22 mouse cellular contexts compared by ENCODE assay signal in the genomic region with DNA sequence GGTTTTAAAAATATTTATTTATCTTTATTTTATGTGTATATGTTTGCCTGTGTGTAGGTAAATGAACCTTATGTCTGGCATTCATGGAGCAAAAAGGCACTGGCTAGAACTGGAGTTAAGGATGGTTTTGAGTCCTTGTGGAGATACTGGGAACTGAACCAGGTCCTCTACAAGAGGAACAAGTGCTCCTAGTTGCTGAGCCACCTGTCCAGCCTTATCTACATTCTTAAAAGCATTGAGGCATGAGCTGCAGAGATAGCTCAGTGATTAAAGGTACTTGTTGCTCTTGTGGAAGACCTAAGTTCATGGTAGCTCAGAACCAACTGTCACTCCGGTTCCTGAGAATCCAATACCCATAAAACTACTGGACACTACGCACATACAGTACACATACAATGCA.
"Had no signal": no experiment of that assay in that cellular context is flagged by ENCODE, and none has a peak within 500 bp of the region (broad histone marks: within the 10 kb centered on the region; RNA-seq: fewer than 3 reads in every experiment).

No protein-coding gene starts in this region.

- H3K9me3 ChIP-seq: kidney, embryonic 15.5 days; limb, embryonic 12.5 days; limb, embryonic 15.5 days; megakaryocyte, embryonic 14.5 days; stomach, embryonic 15.5 days had no signal

- H3K27me3 ChIP-seq: kidney, embryonic 15.5 days; limb, embryonic 12.5 days; limb, embryonic 15.5 days; megakaryocyte, embryonic 14.5 days; stomach, embryonic 15.5 days had no signal

- DNase-seq: kidney, adult 2 months; kidney, postnatal 10 days; kidney, postnatal 36 days; layer of hippocampus, postnatal 36 days; left cerebral cortex, postnatal 4 days; lung, adult 2 months; lung, postnatal 14 days; midbrain, embryonic 14.5 days; right cerebral cortex, adult 18-20 months; right cerebral cortex, postnatal 14 days; spleen, adult 18-20 months; thymus, adult 18-20 months; thymus, postnatal 36 days had no signal

- H3K4me1 ChIP-seq: kidney, embryonic 15.5 days; limb, embryonic 12.5 days; limb, embryonic 15.5 days; stomach, embryonic 15.5 days had no signal

- H3K4me3 ChIP-seq: kidney, embryonic 15.5 days; left cerebral cortex, adult 2 months; limb, embryonic 12.5 days; limb, embryonic 15.5 days; megakaryocyte, embryonic 14.5 days; stomach, embryonic 15.5 days had no signal

- ATAC-seq: intestine, postnatal 0 days had no signal

- H3K4me2 ChIP-seq: kidney, embryonic 15.5 days; limb, embryonic 12.5 days; limb, embryonic 15.5 days; midbrain, embryonic 11.5 days; stomach, embryonic 15.5 days had no signal

- H3K9ac ChIP-seq: kidney, embryonic 15.5 days; limb, embryonic 12.5 days; limb, embryonic 15.5 days; stomach, embryonic 15.5 days had no signal

- H3K27ac ChIP-seq: kidney, embryonic 15.5 days; left cerebral cortex, adult 2 months; limb, embryonic 12.5 days; limb, embryonic 15.5 days; macrophage; stomach, embryonic 15.5 days had no signal
